Mouse (Mus musculus) heart, postnatal 0 days (tissue): ENCODE measurements around the gene Adamts6.

Experiments used
- CTCF ChIP-seq: IDR thresholded peaks from 2 replicates; pipeline ENCODE4 v1.5.1; 2016; ENCODE audit warnings: antibody characterized with exemption, control low read depth, low read depth
- EP300 ChIP-seq: IDR thresholded peaks from 2 replicates; pipeline ENCODE4 v1.6.1; 2016; ENCODE audit warnings: antibody characterized with exemption, low read depth

GRCm38 (mm10) chr13:104504043-104504442 lies 216.4 kb downstream of the Adamts6 start:
- TF ChIP-seq CTCF (no peak), EP300 (no peak)
